Mouse (Mus musculus): Measurements from ENCODE around the gene Dusp1.

GRCm38 (mm10) chr17:26524801-26525200, 37.1 kb downstream of the Dusp1 start:
- TF ChIP-seq CTCF (IDR thresholded peaks at IDR 0.05; ENCODE audit: low read depth, low read length) = no peak
- TF ChIP-seq POLR2A (IDR thresholded peaks at IDR 0.05; ENCODE audit: insufficient read depth, low read length) = no peak
- no peak for TF ChIP-seq EP300 (IDR thresholded peaks at IDR 0.05; ENCODE audit: insufficient read depth, low read depth, low read length)

Measured in ES-Bruce4 (cell line).